Mouse (Mus musculus): Measurements from ENCODE around the gene Csl. TPM values are rescaled to one million over a fixed set of nuclear protein-coding genes. Genes with fewer than 3 reads are reported as not detected.
A peak's percentile ranks its signal among the peaks of the same experiment; 100 is the strongest.

Csl gene
- 0.11 TPM in 1 of 2 replicates, not detected in the other for polyA plus RNA-seq (2015; fragmentation: Nextera tagmentation; extraction: Ambion mirVana)

DNA sequence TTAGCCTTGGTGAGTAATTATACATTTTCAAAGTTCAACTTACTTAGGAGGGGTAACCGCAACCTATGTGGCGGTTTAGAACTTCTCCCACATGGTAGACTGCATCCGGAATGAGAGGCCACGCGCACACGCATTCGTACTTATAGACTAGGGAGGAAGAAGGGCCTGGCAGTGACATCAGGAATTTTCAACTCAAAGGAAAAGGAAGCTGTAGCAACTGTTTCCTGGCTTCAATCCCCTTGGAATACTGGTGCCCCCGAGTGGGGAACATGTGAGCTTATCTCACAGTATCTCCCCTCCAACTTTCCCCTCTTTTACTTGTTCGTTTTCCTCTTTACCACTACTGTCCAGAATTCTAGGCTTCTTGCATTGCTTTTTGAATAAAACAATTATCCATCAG, at the start of gene Csl:
Csl (minus strand) TSS at position 101 of the 400 bp plus-strand sequence.
- 91% methylated on average over 9 of the region's 9 CpGs for WGBS
- no peak for ATAC-seq
- no peaks in the 10 kb centered on the region for H3K36me3 ChIP-seq (ENCODE audit: control insufficient read depth, insufficient read depth, low read length)

DNA sequence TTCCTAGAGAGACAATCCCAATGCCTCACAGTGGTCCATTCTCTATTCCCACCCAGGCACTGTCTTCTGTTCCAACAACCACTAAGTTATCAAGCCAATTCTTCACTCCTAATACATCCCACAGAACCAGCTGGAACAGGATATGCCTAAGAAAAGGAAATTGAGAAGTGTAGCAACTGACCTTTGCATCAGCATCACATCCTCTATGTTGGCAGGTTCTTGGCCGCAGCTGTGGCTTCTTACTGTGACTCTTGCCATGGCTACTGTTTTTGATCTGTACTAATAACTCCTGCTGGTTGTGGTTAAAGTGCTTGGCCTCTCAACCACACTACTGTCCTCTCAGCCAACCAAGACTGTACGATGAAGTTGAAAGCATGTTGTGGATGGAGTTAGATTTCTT, 30.0 kb upstream of the Csl start:
- no peak overlapping the region for H3K9ac ChIP-seq (ENCODE audit: low read depth, low read length)
- 86% methylated on average over 2 of the region's 2 CpGs for WGBS
- H3K4me1 ChIP-seq (ENCODE audit: control insufficient read depth, insufficient read depth, low read length), result no peaks in the 10 kb centered on the region
- no peaks in the 10 kb centered on the region for H3K9me3 ChIP-seq (ENCODE audit: control insufficient read depth, low read length)
- no peaks in the 10 kb centered on the region for H3K27me3 ChIP-seq (replicated peaks; ENCODE audit: control insufficient read depth, insufficient read depth, low read length)
- H3K4me2 ChIP-seq (ENCODE audit: low read depth, low read length), result no peak overlapping the region
- no peak overlapping the region for H3K27ac ChIP-seq (ENCODE audit: low read length)
- no peak overlapping the region for H3K4me3 ChIP-seq (ENCODE audit: low read length)
- no peak for ATAC-seq
- no peaks in the 10 kb centered on the region for H3K36me3 ChIP-seq (ENCODE audit: control insufficient read depth, insufficient read depth, low read length)

More for the DNA sequence above, at the start of gene Csl:
- no peaks in the 10 kb centered on the region for H3K27me3 ChIP-seq (replicated peaks; ENCODE audit: control insufficient read depth, insufficient read depth, low read length)
- no peaks in the 10 kb centered on the region for H3K4me1 ChIP-seq (ENCODE audit: control insufficient read depth, insufficient read depth, low read length)
- no peak within 1 kb of the TSS for H3K9ac ChIP-seq (ENCODE audit: low read depth, low read length)
- H3K4me2 ChIP-seq (ENCODE audit: low read depth, low read length), result no peak within 1 kb of the TSS
- no peak within 1 kb of the TSS for H3K27ac ChIP-seq (ENCODE audit: low read length)
- no peaks in the 10 kb centered on the region for H3K9me3 ChIP-seq (ENCODE audit: control insufficient read depth, low read length)
- no peak within 1 kb of the TSS for H3K4me3 ChIP-seq (ENCODE audit: low read length)

DNA sequence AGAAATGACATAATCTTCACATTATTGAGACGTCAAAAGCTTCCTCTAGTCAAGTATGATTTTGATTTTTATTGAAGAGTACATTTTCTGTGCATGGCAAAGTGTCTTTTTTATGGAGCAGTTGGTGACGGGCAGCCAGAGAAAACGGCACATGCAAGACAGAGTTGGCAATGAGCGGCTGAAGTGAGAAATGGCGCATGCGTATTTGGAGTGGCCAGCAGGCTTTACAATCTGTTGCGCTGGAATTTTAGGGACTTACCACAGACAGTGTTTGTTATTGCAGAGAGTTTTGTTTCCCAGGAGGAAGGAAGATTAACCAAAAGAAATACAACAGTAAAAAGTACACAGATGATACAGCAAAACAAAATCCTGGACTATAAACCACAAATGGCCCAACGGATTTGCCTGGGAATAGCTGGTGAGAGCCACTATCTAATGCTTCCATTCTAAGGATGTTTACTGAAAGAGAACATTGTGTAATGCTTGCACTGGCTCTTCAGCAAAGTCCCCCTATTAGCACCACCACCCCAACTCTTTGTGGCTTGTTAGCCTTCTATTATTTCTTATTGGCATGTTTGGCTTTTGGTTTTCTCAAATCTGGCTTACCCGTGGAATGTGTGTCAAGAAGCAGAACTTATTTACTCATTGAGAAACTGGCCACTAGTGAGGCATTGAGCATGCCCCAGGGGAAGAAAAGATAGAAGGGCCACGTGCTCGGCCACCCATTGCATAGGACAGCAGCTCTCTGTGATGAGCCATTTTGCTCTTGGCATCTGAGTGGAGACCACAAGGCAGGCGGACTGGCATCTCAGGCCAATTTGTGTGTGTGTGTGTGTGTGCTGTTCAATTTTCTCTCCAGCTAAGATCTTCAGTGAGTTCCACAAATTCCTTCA, 15.0 kb upstream of the Csl start:
- Histone ChIP-seq H3K27ac (ENCODE audit: low read length) (no peak overlapping the region), H3K4me2 (ENCODE audit: low read depth, low read length) (no peak overlapping the region), H3K9ac (ENCODE audit: low read depth, low read length) (no peak overlapping the region), H3K4me3 (ENCODE audit: low read length) (no peak overlapping the region), H3K9me3 (ENCODE audit: control insufficient read depth, low read length) (no peaks in the 10 kb centered on the region), H3K36me3 (ENCODE audit: control insufficient read depth, insufficient read depth, low read length) (no peaks in the 10 kb centered on the region), H3K27me3 (replicated peaks; ENCODE audit: control insufficient read depth, insufficient read depth, low read length) (no peaks in the 10 kb centered on the region), H3K4me1 (ENCODE audit: control insufficient read depth, insufficient read depth, low read length) (no peaks in the 10 kb centered on the region)
- WGBS, result 83% methylated on average over 12 of the region's 12 CpGs
- no peak for ATAC-seq

DNA sequence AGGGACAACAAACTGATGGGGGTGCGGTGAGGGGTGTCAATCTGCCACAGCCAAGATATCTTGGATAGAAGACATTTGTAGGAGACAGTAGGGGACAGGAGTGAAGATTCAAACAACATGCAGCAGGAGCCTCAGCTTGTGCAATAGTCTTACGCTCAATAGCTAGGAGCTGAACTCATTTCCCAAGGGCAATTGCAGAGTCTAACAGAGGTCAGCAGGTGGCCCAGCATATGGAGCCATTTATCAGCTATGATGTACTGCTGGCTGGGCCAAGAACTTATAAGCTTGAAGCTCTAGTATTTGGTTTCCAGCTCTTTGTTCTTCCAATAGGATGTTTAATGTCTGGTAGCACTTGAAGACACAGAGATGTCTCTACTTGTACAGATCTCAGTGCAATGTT, 9.3 kb downstream of the Csl start:
- WGBS, result 92% methylated on average over 2 of the region's 2 CpGs
- Histone ChIP-seq H3K4me3 (ENCODE audit: low read length) (no peak overlapping the region), H3K9ac (ENCODE audit: low read depth, low read length) (no peak overlapping the region), H3K27me3 (replicated peaks; ENCODE audit: control insufficient read depth, insufficient read depth, low read length) (no peaks in the 10 kb centered on the region), H3K4me2 (ENCODE audit: low read depth, low read length) (no peak overlapping the region), H3K27ac (ENCODE audit: low read length) (no peak overlapping the region), H3K9me3 (ENCODE audit: control insufficient read depth, low read length) (no peaks in the 10 kb centered on the region), H3K4me1 (ENCODE audit: control insufficient read depth, insufficient read depth, low read length) (no peaks in the 10 kb centered on the region), H3K36me3 (ENCODE audit: control insufficient read depth, insufficient read depth, low read length) (no peaks in the 10 kb centered on the region)
- ATAC-seq, result no peak

DNA sequence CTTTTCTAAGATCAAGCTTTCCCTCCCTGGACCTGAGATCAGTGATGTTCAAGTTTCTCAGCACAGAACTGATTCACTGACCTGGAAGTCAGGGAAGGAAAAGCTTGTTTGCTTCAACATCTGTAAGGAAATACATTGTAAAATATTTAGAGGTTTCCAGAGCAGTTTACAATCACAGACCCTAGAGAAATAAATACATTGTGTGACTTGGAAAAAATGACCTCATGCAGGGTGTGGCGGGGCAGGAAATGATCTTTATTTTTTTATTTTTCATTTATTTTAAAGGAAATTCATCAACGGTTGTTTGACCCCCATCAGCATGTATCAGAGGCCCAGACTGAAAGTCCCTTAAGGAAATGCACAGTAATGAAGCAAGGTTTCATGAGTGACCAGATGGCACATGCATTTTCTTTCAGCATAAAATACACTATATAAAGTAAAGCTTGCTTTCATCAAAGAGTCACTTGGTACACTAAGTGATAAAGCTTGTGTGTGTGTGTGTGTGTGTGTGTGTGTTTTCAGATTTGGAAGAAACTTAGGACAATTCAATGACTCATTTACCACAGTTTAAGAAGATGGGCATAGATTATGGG, 10.7 kb downstream of the Csl start:
- ATAC-seq, result peak; percentile 33; the same call in 1 of the 2 replicates

DNA sequence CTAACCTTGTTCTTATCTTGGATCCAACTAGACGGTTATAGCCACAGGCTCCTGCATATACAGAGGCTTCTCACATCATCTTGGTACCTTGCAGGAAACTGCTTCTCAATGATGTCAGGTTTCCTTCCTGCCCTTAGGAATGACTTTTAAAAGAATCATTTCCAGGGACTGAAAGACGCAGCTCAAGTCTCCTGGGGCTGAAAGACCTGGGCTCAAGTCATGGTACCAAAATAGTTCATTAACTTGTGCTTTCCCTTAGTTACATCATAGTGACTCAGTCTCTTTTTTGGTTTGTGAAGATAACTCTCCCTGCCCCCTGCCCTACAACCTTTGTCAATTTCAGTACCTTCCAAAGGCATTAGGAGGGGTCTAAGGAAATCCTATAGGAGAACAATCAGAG, 11.4 kb downstream of the Csl start:
- no peak overlapping the region for H3K4me3 ChIP-seq (ENCODE audit: low read length)
- WGBS, result 57% methylated on average over 2 of the region's 2 CpGs
- no peaks in the 10 kb centered on the region for H3K36me3 ChIP-seq (ENCODE audit: control insufficient read depth, insufficient read depth, low read length)
- H3K9ac ChIP-seq (ENCODE audit: low read depth, low read length), result no peak overlapping the region
- no peaks in the 10 kb centered on the region for H3K9me3 ChIP-seq (ENCODE audit: control insufficient read depth, low read length)
- no peak overlapping the region for H3K4me2 ChIP-seq (ENCODE audit: low read depth, low read length)
- no peaks in the 10 kb centered on the region for H3K27me3 ChIP-seq (replicated peaks; ENCODE audit: control insufficient read depth, insufficient read depth, low read length)
- ATAC-seq, result no peak; the same call in 1 of the 2 replicates
- no peak overlapping the region for H3K27ac ChIP-seq (ENCODE audit: low read length)
- H3K4me1 ChIP-seq (ENCODE audit: control insufficient read depth, insufficient read depth, low read length), result no peaks in the 10 kb centered on the region

More for the DNA sequence above, 10.7 kb downstream of the Csl start:
- WGBS, result 62% methylated on average over 2 of the region's 2 CpGs
- Histone ChIP-seq H3K27ac (ENCODE audit: low read length) (no peak overlapping the region), H3K4me2 (ENCODE audit: low read depth, low read length) (no peak overlapping the region), H3K4me1 (ENCODE audit: control insufficient read depth, insufficient read depth, low read length) (no peaks in the 10 kb centered on the region), H3K27me3 (replicated peaks; ENCODE audit: control insufficient read depth, insufficient read depth, low read length) (no peaks in the 10 kb centered on the region), H3K9ac (ENCODE audit: low read depth, low read length) (no peak overlapping the region), H3K4me3 (ENCODE audit: low read length) (no peak overlapping the region), H3K36me3 (ENCODE audit: control insufficient read depth, insufficient read depth, low read length) (no peaks in the 10 kb centered on the region), H3K9me3 (ENCODE audit: control insufficient read depth, low read length) (no peaks in the 10 kb centered on the region)

DNA sequence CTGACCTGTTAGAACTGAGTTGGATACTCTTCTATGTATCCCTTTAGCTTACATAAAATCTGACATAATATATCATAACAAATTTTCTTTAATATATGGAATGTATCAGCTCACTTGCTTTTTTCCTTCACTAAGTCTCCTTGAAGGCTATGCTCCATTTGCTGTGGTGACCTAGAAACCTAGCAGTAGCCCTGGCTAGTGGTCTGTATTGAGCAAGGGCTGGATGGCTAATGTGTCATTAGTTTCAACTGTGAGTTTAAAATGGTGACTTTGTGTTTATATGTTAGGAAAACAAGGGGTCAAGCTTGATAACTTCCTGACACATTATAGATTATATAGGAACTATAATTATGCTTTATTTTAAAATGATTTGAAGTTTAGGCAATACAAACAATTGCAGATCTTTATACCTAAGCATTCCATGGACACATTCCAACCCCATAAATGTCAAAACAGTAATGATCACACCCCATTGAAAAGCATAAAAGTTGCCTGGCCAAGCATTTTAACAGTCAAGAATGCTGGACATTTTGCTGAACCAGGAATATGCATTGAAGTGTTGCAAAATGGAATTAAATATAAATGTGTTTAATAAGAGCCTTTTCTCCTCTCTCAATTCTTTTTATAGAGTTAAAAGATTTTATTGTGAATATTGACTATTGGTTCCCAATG, 17.7 kb downstream of the Csl start:
- H3K4me2 ChIP-seq (ENCODE audit: low read depth, low read length), result no peak overlapping the region
- H3K27ac ChIP-seq (ENCODE audit: low read length), result no peak overlapping the region
- H3K4me1 ChIP-seq (ENCODE audit: control insufficient read depth, insufficient read depth, low read length), result no peaks in the 10 kb centered on the region
- H3K4me3 ChIP-seq (ENCODE audit: low read length), result no peak overlapping the region
- H3K9ac ChIP-seq (ENCODE audit: low read depth, low read length), result no peak overlapping the region
- H3K27me3 ChIP-seq (replicated peaks; ENCODE audit: control insufficient read depth, insufficient read depth, low read length), result no peaks in the 10 kb centered on the region
- H3K36me3 ChIP-seq (ENCODE audit: control insufficient read depth, insufficient read depth, low read length), result no peaks in the 10 kb centered on the region
- H3K9me3 ChIP-seq (ENCODE audit: control insufficient read depth, low read length), result no peaks in the 10 kb centered on the region
- ATAC-seq, result no peak

DNA sequence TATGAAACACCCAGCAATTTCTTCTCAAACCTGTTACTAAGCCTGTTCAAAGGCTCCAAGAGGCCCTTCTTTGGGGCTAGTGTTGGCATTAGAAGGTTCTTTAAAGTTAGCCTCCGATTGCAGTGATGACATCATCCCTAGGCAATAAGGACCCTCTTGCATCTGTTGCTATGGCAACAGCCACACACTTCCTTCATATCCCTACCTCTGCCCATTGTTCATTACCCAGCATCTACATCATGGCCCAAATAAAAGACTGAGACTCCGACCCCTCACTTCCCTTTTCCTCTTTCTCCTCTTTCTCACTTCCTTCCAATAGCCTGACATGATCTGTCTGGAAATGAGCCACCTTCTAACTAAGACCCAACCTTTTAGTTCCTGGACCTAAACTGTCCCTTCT, 46.3 kb downstream of the Csl start:
- WGBS, result 50% methylated on average over 2 of the region's 2 CpGs
- Histone ChIP-seq H3K27ac (ENCODE audit: low read length) (no peak overlapping the region), H3K27me3 (replicated peaks; ENCODE audit: control insufficient read depth, insufficient read depth, low read length) (no peaks in the 10 kb centered on the region), H3K4me3 (ENCODE audit: low read length) (no peak overlapping the region), H3K4me2 (ENCODE audit: low read depth, low read length) (no peak overlapping the region), H3K9ac (ENCODE audit: low read depth, low read length) (no peak overlapping the region), H3K4me1 (ENCODE audit: control insufficient read depth, insufficient read depth, low read length) (no peaks in the 10 kb centered on the region), H3K36me3 (ENCODE audit: control insufficient read depth, insufficient read depth, low read length) (no peaks in the 10 kb centered on the region), H3K9me3 (ENCODE audit: control insufficient read depth, low read length) (no peaks in the 10 kb centered on the region)
- no peak for ATAC-seq

DNA sequence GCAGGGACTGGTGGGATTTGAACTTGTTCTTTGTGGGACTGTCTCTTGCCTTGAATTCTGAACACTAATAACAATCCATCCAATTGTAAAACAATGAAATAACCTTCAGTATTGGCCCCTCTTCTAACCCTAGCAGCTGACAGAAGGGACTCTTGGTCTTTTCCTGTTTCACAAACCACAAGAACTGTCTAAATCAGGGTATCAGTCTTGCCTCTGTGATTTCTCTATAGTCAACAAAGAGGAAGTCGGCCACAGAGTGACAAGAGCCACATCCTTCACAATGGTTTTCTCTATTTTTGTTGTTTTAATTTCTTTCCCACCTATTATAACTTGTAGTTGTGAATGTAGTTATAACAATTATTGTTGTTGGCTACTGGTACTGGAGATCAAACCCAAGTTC, 47.9 kb downstream of the Csl start:
- 79% methylated on average over 1 of the region's 1 CpGs for WGBS
- no peak overlapping the region for H3K27ac ChIP-seq (ENCODE audit: low read length)
- H3K9me3 ChIP-seq (ENCODE audit: control insufficient read depth, low read length), result no peaks in the 10 kb centered on the region
- H3K4me2 ChIP-seq (ENCODE audit: low read depth, low read length), result no peak overlapping the region
- no peak for ATAC-seq
- no peak overlapping the region for H3K4me3 ChIP-seq (ENCODE audit: low read length)
- no peaks in the 10 kb centered on the region for H3K36me3 ChIP-seq (ENCODE audit: control insufficient read depth, insufficient read depth, low read length)
- no peak overlapping the region for H3K9ac ChIP-seq (ENCODE audit: low read depth, low read length)
- H3K27me3 ChIP-seq (replicated peaks; ENCODE audit: control insufficient read depth, insufficient read depth, low read length), result no peaks in the 10 kb centered on the region
- H3K4me1 ChIP-seq (ENCODE audit: control insufficient read depth, insufficient read depth, low read length), result no peaks in the 10 kb centered on the region
